Mouse (Mus musculus): ENCODE measurements around the gene Zfp747. TPM values are rescaled to one million over a fixed set of nuclear protein-coding genes. Genes with fewer than 3 reads are reported as not detected.

The Zfp747 gene
- polyA plus RNA-seq (2012; ENCODE audit: low replicate concordance): 1.4 and 3.4 TPM in 2 replicates

GRCm38 (mm10) chr7:127375271-127376245, at the start of gene Zfp747:
TSS of gene Zfp747 (minus strand) at chr7:127376050.

DNA sequence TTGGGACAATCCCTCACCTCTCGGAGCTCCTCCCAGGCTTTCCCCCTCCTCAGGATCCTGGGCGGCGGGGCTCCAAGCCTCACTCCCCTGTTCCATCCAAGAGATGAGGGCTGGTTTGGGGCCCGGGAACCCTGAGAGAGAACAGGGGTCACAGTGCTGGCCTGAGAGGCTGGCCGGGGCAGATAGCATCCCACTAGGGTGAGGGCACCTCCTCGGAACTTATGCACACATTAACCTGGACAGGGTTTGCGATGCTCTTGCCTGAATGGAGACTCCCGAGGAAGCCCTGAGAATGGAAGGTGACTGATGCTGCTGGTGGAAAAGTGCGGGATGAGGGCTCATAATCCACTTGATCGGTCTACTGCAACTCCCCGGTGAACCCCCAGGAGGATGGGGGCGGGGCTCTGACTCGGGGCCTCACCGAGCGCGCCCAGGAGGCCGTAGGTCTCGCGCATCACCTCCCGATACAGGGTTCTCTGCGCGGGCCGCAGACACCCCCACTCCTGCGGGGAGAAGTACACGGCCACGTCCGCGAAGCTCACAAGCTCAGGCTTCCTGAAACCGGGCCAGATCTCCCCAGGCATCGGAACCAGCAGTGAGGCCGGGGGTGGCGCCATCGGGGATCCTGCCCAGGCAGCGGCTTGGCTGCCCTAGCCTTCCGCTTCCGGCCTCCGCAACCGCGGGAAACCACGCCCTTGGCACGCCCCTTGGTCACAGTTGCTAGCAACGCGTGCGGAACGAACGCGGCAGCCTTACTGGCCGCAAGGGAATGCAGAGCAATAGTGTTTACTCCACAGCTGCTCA, 45.7 kb upstream of the Zfp747 start, which contains the start of gene Zfp688:
Gene Zfp688 (minus strand): TSS at position 681 of the 804 bp plus-strand sequence.

GRCm38 (mm10) chr7:127406002-127406987, 30.4 kb upstream of the Zfp747 start, which contains the start of gene Zfp764:
TSS of gene Zfp764 (minus strand) at chr7:127406822.

GRCm38 (mm10) chr7:127393157-127393943, 17.5 kb upstream of the Zfp747 start, which contains the start of gene E430018J23Rik:
TSS of gene E430018J23Rik (minus strand) at chr7:127393629.

DNA sequence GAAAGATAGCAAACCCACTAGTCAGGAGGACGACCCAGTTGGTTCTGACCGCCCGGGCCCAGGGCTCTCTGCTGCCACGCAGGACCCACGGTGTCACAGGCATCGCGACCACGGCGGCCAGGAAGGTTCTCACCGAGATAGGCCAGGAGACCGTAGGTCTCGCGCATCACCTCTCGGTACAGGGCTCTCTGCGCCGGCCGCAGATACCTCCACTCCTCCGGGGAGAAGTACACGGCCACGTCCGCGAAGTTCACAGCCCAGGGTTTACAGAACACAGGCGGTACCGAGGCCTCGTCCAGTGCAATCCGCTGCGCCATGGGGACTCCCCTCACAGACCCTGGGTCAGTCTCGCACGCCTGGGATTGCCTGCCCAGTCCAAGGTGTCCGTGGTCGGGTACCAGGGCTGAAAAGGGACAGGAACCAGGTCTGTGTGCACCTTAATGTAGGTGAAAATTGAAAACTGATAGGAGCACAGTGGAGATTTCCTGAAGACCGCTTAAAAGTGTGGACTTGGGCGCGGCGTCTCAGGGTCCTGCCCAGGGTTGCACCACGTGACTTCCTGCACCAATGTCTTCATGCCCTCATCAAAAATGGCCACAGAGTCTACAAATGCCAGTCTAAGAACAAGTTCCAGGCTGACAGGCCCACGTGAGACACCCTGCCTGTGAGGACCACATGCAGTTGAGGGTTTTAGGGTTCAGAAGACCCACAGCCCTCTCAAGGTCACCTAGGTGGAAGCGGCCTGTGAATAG, 11.0 kb upstream of the Zfp747 start, which contains the start of gene 9130019O22Rik:
Gene 9130019O22Rik (minus strand): TSS at position 526 of the 752 bp plus-strand sequence.

DNA sequence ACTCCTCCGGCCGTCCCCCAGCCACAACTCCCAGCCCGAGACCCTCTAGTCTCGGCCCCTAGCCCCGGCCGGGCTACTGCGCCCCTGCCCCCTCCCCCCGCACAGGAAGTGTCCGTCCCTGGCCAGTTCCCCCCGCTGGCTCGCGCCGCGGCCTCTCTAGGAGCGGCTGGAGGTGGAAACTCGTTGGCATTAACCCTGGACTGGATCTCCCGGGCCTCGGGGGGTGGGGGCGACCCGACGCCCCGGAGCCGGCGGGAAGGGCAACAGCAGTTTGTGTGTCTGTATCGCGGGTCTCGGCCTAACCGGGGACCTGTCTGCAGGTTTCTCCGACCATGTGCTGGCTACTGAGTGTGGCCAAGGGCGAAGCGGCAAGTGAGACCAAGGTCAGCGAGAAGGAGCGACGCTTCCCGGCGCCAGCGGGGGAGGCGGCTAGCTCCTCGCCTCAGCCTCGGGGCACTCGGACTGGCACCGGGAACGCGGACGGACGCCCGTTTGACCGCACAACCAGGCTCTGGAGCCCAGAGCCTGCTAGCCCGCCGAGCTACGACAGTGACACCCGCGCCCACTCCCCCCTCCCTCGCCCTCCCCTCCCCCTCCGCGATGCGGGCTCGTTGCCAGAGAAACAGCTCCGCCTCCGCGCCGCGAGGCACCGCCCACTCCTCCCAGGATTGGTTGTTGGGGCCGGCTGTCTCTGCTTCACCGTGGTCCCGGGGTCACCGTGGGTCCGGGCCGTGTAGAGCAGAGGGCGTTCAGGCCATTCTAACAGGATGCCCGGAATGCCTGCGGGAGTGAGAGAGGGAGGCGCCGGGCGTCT, 30.1 kb downstream of the Zfp747 start, which contains the start of gene Zfp768:
Gene Zfp768 (minus strand): TSS at position 78 of the 814 bp plus-strand sequence.

Other genes with a start within 250 kb of the Zfp747 start
- 73.3 and 200 TPM in 2 replicates for gene Spn, start 238.2 kb downstream of the Zfp747 start, polyA plus RNA-seq (2012; ENCODE audit: low replicate concordance)
- 55.9 and 67.9 TPM in 2 replicates for gene Cd2bp2, start 180.0 kb downstream of the Zfp747 start, polyA plus RNA-seq (2012; ENCODE audit: low replicate concordance)
- gene Tbc1d10b, start 167.6 kb downstream of the Zfp747 start, polyA plus RNA-seq (2012; ENCODE audit: low replicate concordance): 87.2 and 117 TPM in 2 replicates
- gene Mylpf, start 167.2 kb downstream of the Zfp747 start, polyA plus RNA-seq (2012; ENCODE audit: low replicate concordance): 2.1 TPM in 1 of 2 replicates, not detected in the other
- gene Zfp553, start 143.0 kb downstream of the Zfp747 start, polyA plus RNA-seq (2012; ENCODE audit: low replicate concordance): 17.3 and 29.4 TPM in 2 replicates
- gene Sept1, start 142.9 kb downstream of the Zfp747 start, polyA plus RNA-seq (2012; ENCODE audit: low replicate concordance): 439 and 604 TPM in 2 replicates
- 141 and 154 TPM in 2 replicates for gene Zfp771, start 131.8 kb downstream of the Zfp747 start, polyA plus RNA-seq (2012; ENCODE audit: low replicate concordance)
- gene Dctpp1, start 115.3 kb downstream of the Zfp747 start, polyA plus RNA-seq (2012; ENCODE audit: low replicate concordance): 23.3 and 79.5 TPM in 2 replicates
- gene Sephs2, start 102.0 kb downstream of the Zfp747 start, polyA plus RNA-seq (2012; ENCODE audit: low replicate concordance): 61.1 and 61.8 TPM in 2 replicates
- 8.1 and 8.8 TPM in 2 replicates for gene Itgal, start 79.8 kb downstream of the Zfp747 start, polyA plus RNA-seq (2012; ENCODE audit: low replicate concordance)
- gene Zfp768, start 30.5 kb downstream of the Zfp747 start, polyA plus RNA-seq (2012; ENCODE audit: low replicate concordance): 5.9 and 11.1 TPM in 2 replicates
- gene 9130019O22Rik, start 11.1 kb upstream of the Zfp747 start, polyA plus RNA-seq (2012; ENCODE audit: low replicate concordance): 0.37 and 0.74 TPM in 2 replicates
- 1.5 and 2.1 TPM in 2 replicates for gene E430018J23Rik, start 17.6 kb upstream of the Zfp747 start, polyA plus RNA-seq (2012; ENCODE audit: low replicate concordance)
- gene Zfp764, start 30.8 kb upstream of the Zfp747 start, polyA plus RNA-seq (2012; ENCODE audit: low replicate concordance): 0.59 and 1.0 TPM in 2 replicates
- 18.8 and 19.7 TPM in 2 replicates for gene Zfp688, start 46.0 kb upstream of the Zfp747 start, polyA plus RNA-seq (2012; ENCODE audit: low replicate concordance)
- 6.3 and 11.5 TPM in 2 replicates for gene Zfp689, start 73.1 kb upstream of the Zfp747 start, polyA plus RNA-seq (2012; ENCODE audit: low replicate concordance)
- 97.0 and 102 TPM in 2 replicates for gene Prr14, start 83.6 kb upstream of the Zfp747 start, polyA plus RNA-seq (2012; ENCODE audit: low replicate concordance)
- gene Fbrs, start 103.1 kb upstream of the Zfp747 start, polyA plus RNA-seq (2012; ENCODE audit: low replicate concordance): 513 and 735 TPM in 2 replicates
- 29.4 and 62.6 TPM in 2 replicates for gene Srcap, start 135.9 kb upstream of the Zfp747 start, polyA plus RNA-seq (2012; ENCODE audit: low replicate concordance)
- 34.4 and 37.2 TPM in 2 replicates for gene Gm42715, start 143.5 kb upstream of the Zfp747 start, polyA plus RNA-seq (2012; ENCODE audit: low replicate concordance)
- gene Tmem265, start 185.3 kb upstream of the Zfp747 start, polyA plus RNA-seq (2012; ENCODE audit: low replicate concordance): 0.52 and 7.1 TPM in 2 replicates
- 29.8 and 84.9 TPM in 2 replicates for gene Phkg2, start 197.3 kb upstream of the Zfp747 start, polyA plus RNA-seq (2012; ENCODE audit: low replicate concordance)
- gene Ccdc189, start 212.5 kb upstream of the Zfp747 start, polyA plus RNA-seq (2012; ENCODE audit: low replicate concordance): 5.4 and 6.0 TPM in 2 replicates
- gene Rnf40, start 212.7 kb upstream of the Zfp747 start, polyA plus RNA-seq (2012; ENCODE audit: low replicate concordance): 43.2 and 55.3 TPM in 2 replicates
- 13.1 and 23.2 TPM in 2 replicates for gene Zfp629, start 239.7 kb upstream of the Zfp747 start, polyA plus RNA-seq (2012; ENCODE audit: low replicate concordance)